Mouse (Mus musculus) lung, postnatal 0 days (tissue): ENCODE results near the gene Flt1. TPM values are rescaled to one million over a fixed set of nuclear protein-coding genes. Genes with fewer than 3 reads are reported as not detected.

Source experiments
- ATAC-seq: fragments of 200-750 bp; cut with Nextera tagmentation; 2 replicates; pipeline ENCODE4 v1.8.0; 2017; ENCODE audit warnings: moderate library complexity
- DNase-seq: peaks from one replicate; pipeline ENCODE4 v3.0.0-alpha.2; 2016; ENCODE audit warnings: low spot score
- H3K27ac ChIP-seq: fragments of 300-500 bp; sonication (generic); 2 replicates; pipeline ENCODE4 v1.5.1; 2014; ENCODE audit warnings: antibody characterized with exemption, mild to moderate bottlenecking, low read length, mixed read lengths
- H3K27me3 ChIP-seq: fragments of 300-500 bp; sonication (generic); replicated peaks from 2 replicates; pipeline ENCODE4 v1.6.1; 2014; ENCODE audit warnings: low read length, mixed read lengths; ENCODE audit not compliant: insufficient read depth
- H3K36me3 ChIP-seq: fragments of 300-500 bp; sonication (generic); 2 replicates; pipeline ENCODE4 v1.6.1; 2014; ENCODE audit warnings: low read length, mixed read lengths; ENCODE audit not compliant: insufficient read depth
- H3K4me1 ChIP-seq: fragments of 300-500 bp; sonication (generic); 2 replicates; pipeline ENCODE4 v1.6.1; 2014; ENCODE audit warnings: antibody characterized with exemption, low read depth, low read length, mixed read lengths; ENCODE audit not compliant: insufficient read depth
- H3K4me2 ChIP-seq: fragments of 300-500 bp; sonication (generic); replicated peaks from 2 replicates; pipeline ENCODE4 v1.6.1; 2014; ENCODE audit warnings: low read depth, mild to moderate bottlenecking, low read length, moderate library complexity, mixed read lengths
- H3K4me3 ChIP-seq: fragments of 300-500 bp; sonication (generic); 2 replicates; pipeline ENCODE4 v1.5.1; 2014; ENCODE audit warnings: low read depth, low read length
- H3K9ac ChIP-seq: fragments of 300-500 bp; sonication (generic); replicated peaks from 2 replicates; pipeline ENCODE4 v1.6.1; 2014; ENCODE audit warnings: low read depth, mild to moderate bottlenecking
- H3K9me3 ChIP-seq: fragments of 300-500 bp; sonication (generic); 2 replicates; pipeline ENCODE4 v1.6.1; 2016; ENCODE audit warnings: low read length, mixed read lengths
- CTCF ChIP-seq: IDR thresholded peaks from 2 replicates; pipeline ENCODE4 v1.5.1; 2016; ENCODE audit warnings: antibody characterized with exemption, mild to moderate bottlenecking
- EP300 ChIP-seq: IDR thresholded peaks from 2 replicates; pipeline ENCODE4 v1.6.1; 2016; ENCODE audit warnings: antibody characterized with exemption, mild to moderate bottlenecking, control low read depth
- WGBS: fragments of 180-500 bp; shearing (Covaris S2); extraction: QIAGEN DNeasy Blood & Tissue Kit; methylation state at CpG from one replicate; pipeline ENCODE4 v1.1.7; 2014; 5-methylcytosine and 5-hydroxymethylcytosine counted together
- polyA plus RNA-seq: library from polyadenylated mRNA; unstranded; fragments of >200 nt; fragmentation: Nextera tagmentation; extraction: Ambion mirVana; gene quantifications from 2 replicates; pipeline ENCODE4 v1.2.1, GENCODE M21; 2015

The Flt1 gene
- 18.1 and 19.5 TPM in 2 replicates for polyA plus RNA-seq

DNA sequence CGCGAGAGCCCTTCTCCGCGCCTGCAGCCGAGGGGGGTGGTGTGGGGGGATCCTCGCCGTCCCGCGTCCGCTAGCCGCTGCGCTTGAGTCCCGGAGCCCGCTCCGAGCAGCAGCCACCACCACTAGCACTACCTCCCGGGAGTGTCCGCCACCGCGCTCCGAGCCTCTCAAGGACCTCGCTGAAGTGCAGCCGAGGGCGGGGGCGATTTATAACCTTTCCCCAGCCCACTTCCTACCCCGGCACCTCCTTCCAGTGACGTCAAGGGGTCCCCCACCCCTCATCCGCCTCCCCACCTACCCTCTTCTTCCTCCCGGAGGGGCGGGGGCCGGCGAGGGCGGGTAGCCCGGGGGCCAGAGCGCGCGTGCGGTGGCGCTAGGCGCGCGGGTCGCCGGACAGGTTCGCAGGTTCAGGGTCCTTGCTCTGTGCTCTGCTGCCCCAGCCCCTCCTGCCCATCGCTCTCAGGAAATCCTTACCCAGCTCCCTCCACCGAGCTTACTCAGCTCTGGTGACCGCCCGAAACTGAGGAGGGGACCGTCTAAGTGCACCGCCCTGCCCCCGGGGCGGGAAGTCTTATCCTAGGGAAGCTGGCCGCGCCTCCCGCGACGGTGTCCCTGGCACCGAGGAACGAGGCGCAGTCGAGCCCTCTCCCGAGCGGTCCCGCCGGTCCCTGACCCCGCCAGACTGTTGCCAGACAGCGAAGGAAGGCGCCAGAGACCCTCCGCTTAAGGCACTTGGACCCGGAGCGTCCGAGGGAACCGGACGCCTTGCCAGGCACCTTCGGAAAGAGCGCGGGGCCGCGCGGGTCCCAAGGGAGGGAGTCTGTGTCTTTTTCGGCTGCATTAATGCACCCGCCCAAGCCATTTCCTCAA is at the start of gene Flt1:
Flt1 (minus strand) TSS at position 181 of the 870 bp plus-strand sequence.
- peak; percentile 80 for ATAC-seq
- H3K36me3 ChIP-seq: no peaks in the 10 kb centered on the region
- H3K4me2 ChIP-seq: peak within 1 kb of the TSS; percentile 75
- TF ChIP-seq EP300 (no peak), CTCF (no peak)
- H3K4me1 ChIP-seq: peaks cover 5% of the 10 kb centered on the region; the same call in 1 of the 2 replicates
- peak within 1 kb of the TSS; percentile 58 for H3K9ac ChIP-seq
- peak; percentile 63 for DNase-seq
- peak within 1 kb of the TSS; percentile 56 for H3K4me3 ChIP-seq
- no peaks in the 10 kb centered on the region for H3K9me3 ChIP-seq
- under 1% methylated on average over 62 of the region's 82 CpGs for WGBS
- H3K27ac ChIP-seq: peak within 1 kb of the TSS; percentile 73
- peaks cover 48% of the 10 kb centered on the region for H3K27me3 ChIP-seq

DNA sequence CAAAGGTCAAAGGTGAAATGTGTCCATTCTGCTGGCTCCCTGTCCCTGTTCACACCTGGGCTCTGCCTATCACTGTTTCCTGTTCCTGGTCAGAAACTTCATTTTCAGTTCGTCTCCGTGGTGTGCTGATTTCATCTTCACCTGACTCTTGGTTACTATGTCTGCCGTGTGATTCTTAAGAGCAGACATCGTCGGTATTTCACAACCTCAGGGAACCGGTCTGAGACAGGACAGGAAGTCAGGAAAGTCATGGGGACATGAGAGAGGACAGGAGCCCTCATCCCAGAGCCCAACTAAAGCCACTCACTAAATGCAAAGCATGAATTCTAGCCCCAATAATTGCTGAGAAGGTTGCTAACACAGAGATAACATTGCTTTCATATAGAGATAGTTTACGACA is 49.4 kb upstream of the Flt1 start:
- no peak for TF ChIP-seq EP300
- no peak for TF ChIP-seq CTCF
- ATAC-seq (no peak), DNase-seq (no peak)
- H3K9me3 ChIP-seq: no peaks in the 10 kb centered on the region
- no peak overlapping the region for H3K27ac ChIP-seq
- no peak overlapping the region for H3K4me2 ChIP-seq
- H3K4me1 ChIP-seq: no peaks in the 10 kb centered on the region
- H3K27me3 ChIP-seq: no peaks in the 10 kb centered on the region
- WGBS: 64% methylated on average over 7 of the region's 7 CpGs
- no peak overlapping the region for H3K9ac ChIP-seq
- H3K36me3 ChIP-seq: no peaks in the 10 kb centered on the region
- H3K4me3 ChIP-seq: no peak overlapping the region

DNA sequence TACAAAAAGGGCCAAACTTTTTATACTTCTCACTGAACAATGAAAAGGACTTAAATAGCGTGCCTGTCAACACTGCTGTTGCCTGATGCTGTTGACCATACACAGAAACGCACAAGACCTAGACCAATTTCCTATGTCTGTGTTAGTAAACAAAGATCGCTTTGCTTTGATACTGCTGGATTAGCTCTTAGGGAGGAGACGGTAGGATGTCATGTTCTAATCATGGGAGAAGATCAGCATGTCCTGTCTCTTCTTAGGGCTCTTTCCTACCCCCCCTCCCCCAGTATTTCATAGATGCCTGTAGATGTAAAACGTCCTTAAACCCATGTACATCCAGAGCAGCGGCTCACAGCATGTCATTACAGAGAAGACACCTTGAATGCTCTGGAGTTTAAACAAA is 44.1 kb upstream of the Flt1 start:
- DNase-seq (no peak), ATAC-seq (peak; percentile 78)
- Histone ChIP-seq H3K36me3 (no peaks in the 10 kb centered on the region), H3K27ac (no peak overlapping the region), H3K4me1 (no peaks in the 10 kb centered on the region), H3K4me3 (no peak overlapping the region), H3K4me2 (no peak overlapping the region), H3K9me3 (no peaks in the 10 kb centered on the region), H3K9ac (no peak overlapping the region), H3K27me3 (no peaks in the 10 kb centered on the region)
- peak; percentile 95 for TF ChIP-seq EP300
- TF ChIP-seq CTCF: no peak
- 48% methylated on average over 6 of the region's 6 CpGs for WGBS

GRCm38 (mm10) chr5:147764061-147764460 is 38.2 kb upstream of the Flt1 start:
- DNase-seq: no peak
- Histone ChIP-seq H3K9me3 (no peaks in the 10 kb centered on the region), H3K4me2 (no peak overlapping the region), H3K27ac (no peak overlapping the region), H3K27me3 (no peaks in the 10 kb centered on the region), H3K4me1 (no peaks in the 10 kb centered on the region), H3K36me3 (no peaks in the 10 kb centered on the region), H3K9ac (no peak overlapping the region), H3K4me3 (no peak overlapping the region)
- no peak for ATAC-seq
- WGBS: 90% methylated on average over 4 of the region's 4 CpGs
- TF ChIP-seq CTCF (no peak), EP300 (no peak)

GRCm38 (mm10) chr5:147761984-147762383 is 36.2 kb upstream of the Flt1 start:
- Histone ChIP-seq H3K9me3 (no peaks in the 10 kb centered on the region), H3K4me2 (no peak overlapping the region), H3K4me1 (no peaks in the 10 kb centered on the region), H3K27me3 (no peaks in the 10 kb centered on the region), H3K36me3 (no peaks in the 10 kb centered on the region), H3K27ac (no peak overlapping the region), H3K9ac (no peak overlapping the region), H3K4me3 (no peak overlapping the region)
- TF ChIP-seq CTCF (no peak), EP300 (no peak)
- DNase-seq (no peak), ATAC-seq (no peak)
- WGBS: 18% methylated on average over 8 of the region's 8 CpGs

DNA sequence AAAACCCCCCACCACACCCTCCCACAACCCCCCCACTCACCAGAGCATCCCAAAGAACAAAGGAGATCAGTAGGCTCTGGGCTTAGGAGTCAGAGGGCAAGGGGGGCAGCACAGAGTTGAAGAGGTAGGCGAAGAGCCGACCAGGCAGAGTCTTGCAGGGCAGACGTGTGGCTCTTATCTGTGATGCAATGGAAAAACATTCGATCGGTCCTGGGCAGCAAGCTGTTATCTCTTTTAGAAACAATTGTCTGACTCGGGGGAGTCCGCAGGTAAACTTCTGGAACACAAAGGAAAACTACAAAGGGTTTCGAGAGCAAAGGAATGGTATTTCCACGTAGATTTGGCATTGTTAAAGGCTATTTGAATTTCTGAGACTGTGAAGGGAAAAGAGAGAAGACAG is 35.5 kb upstream of the Flt1 start:
- ATAC-seq (no peak), DNase-seq (no peak)
- H3K27me3 ChIP-seq: no peaks in the 10 kb centered on the region
- H3K27ac ChIP-seq: no peak overlapping the region
- H3K4me2 ChIP-seq: no peak overlapping the region
- H3K9me3 ChIP-seq: no peaks in the 10 kb centered on the region
- 18% methylated on average over 9 of the region's 9 CpGs for WGBS
- no peak for TF ChIP-seq EP300
- no peak for TF ChIP-seq CTCF
- no peaks in the 10 kb centered on the region for H3K4me1 ChIP-seq
- no peak overlapping the region for H3K9ac ChIP-seq
- no peaks in the 10 kb centered on the region for H3K36me3 ChIP-seq
- no peak overlapping the region for H3K4me3 ChIP-seq
